Mouse (Mus musculus): Measurements from ENCODE around the gene Fut7. TPM values are rescaled to one million over a fixed set of nuclear protein-coding genes. Genes with fewer than 3 reads are reported as not detected.

The Fut7 gene
- polyA plus RNA-seq, 1 experiment = not detected

GRCm38 (mm10) chr2:25467606-25468303, 44.7 kb downstream of the Fut7 start:
- Histone ChIP-seq H3K4me1 (ENCODE audit: control insufficient read depth, insufficient read depth, low read length) (no peaks in the 10 kb centered on the region), H3K4me3 (ENCODE audit: insufficient read depth, low read length) (no peak overlapping the region), H3K27ac (ENCODE audit: insufficient read depth, low read length) (no peak overlapping the region)
- no peak for TF ChIP-seq CTCF (IDR thresholded peaks at IDR 0.05; ENCODE audit: borderline replicate concordance, insufficient read depth, low read length)
- no peak for TF ChIP-seq POLR2A (IDR thresholded peaks at IDR 0.05; ENCODE audit: low read depth, low read length)

- no peak for TF ChIP-seq POLR2A (IDR thresholded peaks at IDR 0.05; ENCODE audit: low read depth, low read length)
- TF ChIP-seq CTCF (IDR thresholded peaks at IDR 0.05; ENCODE audit: borderline replicate concordance, insufficient read depth, low read length) = no peak
Observed at GRCm38 (mm10) chr2:25468962-25469915, 46.2 kb downstream of the Fut7 start.

GRCm38 (mm10) chr2:25469969-25470368, 46.9 kb downstream of the Fut7 start, which contains the start of gene Ptgds:
Gene Ptgds, minus strand, starts transcription at chr2:25470046.
- Histone ChIP-seq H3K27ac (ENCODE audit: insufficient read depth, low read length) (no peak within 1 kb of the TSS), H3K4me1 (ENCODE audit: control insufficient read depth, insufficient read depth, low read length) (no peaks in the 10 kb centered on the region), H3K4me3 (ENCODE audit: insufficient read depth, low read length) (no peak within 1 kb of the TSS)
- TF ChIP-seq POLR2A (IDR thresholded peaks at IDR 0.05; ENCODE audit: low read depth, low read length) (no peak), CTCF (IDR thresholded peaks at IDR 0.05; ENCODE audit: borderline replicate concordance, insufficient read depth, low read length) (no peak)

More at GRCm38 (mm10) chr2:25468962-25469915, 46.2 kb downstream of the Fut7 start:
- H3K4me3 ChIP-seq (ENCODE audit: insufficient read depth, low read length) = no peak overlapping the region
- H3K27ac ChIP-seq (ENCODE audit: insufficient read depth, low read length) = no peak overlapping the region
- H3K4me1 ChIP-seq (ENCODE audit: control insufficient read depth, insufficient read depth, low read length) = no peaks in the 10 kb centered on the region

- H3K27ac ChIP-seq (ENCODE audit: insufficient read depth, low read length) = no peak overlapping the region
- H3K4me3 ChIP-seq (ENCODE audit: insufficient read depth, low read length) = no peak overlapping the region
- no peaks in the 10 kb centered on the region for H3K4me1 ChIP-seq (ENCODE audit: control insufficient read depth, insufficient read depth, low read length)
- TF ChIP-seq POLR2A (IDR thresholded peaks at IDR 0.05; ENCODE audit: low read depth, low read length) (no peak), CTCF (IDR thresholded peaks at IDR 0.05; ENCODE audit: borderline replicate concordance, insufficient read depth, low read length) (no peak)
Observed at GRCm38 (mm10) chr2:25472550-25472949, 49.5 kb downstream of the Fut7 start.

Other genes with a start within 250 kb of the Fut7 start
- gene Nrarp, start 242.5 kb upstream of the Fut7 start, polyA plus RNA-seq (2011; ENCODE audit: insufficient read length, low read depth, missing spikeins) = 1.7 and 3.2 TPM in 2 replicates
- gene Tor4a, start 226.4 kb upstream of the Fut7 start, polyA plus RNA-seq (2011; ENCODE audit: insufficient read length, low read depth, missing spikeins) = 17.5 and 21.8 TPM in 2 replicates
- 38.8 and 42.3 TPM in 2 replicates for gene Nelfb, start 211.8 kb upstream of the Fut7 start, polyA plus RNA-seq (2011; ENCODE audit: insufficient read length, low read depth, missing spikeins)
- not detected in 2 replicates for gene Stpg3, start 208.6 kb upstream of the Fut7 start, polyA plus RNA-seq (2011; ENCODE audit: insufficient read length, low read depth, missing spikeins)
- not detected in 2 replicates for gene Fam166a, start 204.5 kb upstream of the Fut7 start, polyA plus RNA-seq (2011; ENCODE audit: insufficient read length, low read depth, missing spikeins)
- 209 and 237 TPM in 2 replicates for gene Tubb4b, start 198.6 kb upstream of the Fut7 start, polyA plus RNA-seq (2011; ENCODE audit: insufficient read length, low read depth, missing spikeins)
- gene Slc34a3, start 188.9 kb upstream of the Fut7 start, polyA plus RNA-seq (2011; ENCODE audit: insufficient read length, low read depth, missing spikeins) = not detected in 2 replicates
- gene Rnf224, start 186.5 kb upstream of the Fut7 start, polyA plus RNA-seq (2011; ENCODE audit: insufficient read length, low read depth, missing spikeins) = not detected in 2 replicates
- 0.42 TPM in 1 of 2 replicates, not detected in the other for gene Rnf208, start 181.0 kb upstream of the Fut7 start, polyA plus RNA-seq (2011; ENCODE audit: insufficient read length, low read depth, missing spikeins)
- not detected in 2 replicates for gene Cysrt1, start 180.8 kb upstream of the Fut7 start, polyA plus RNA-seq (2011; ENCODE audit: insufficient read length, low read depth, missing spikeins)
- 2.3 TPM in 1 of 2 replicates, not detected in the other for gene AL732309.1, start 176.4 kb upstream of the Fut7 start, polyA plus RNA-seq (2011; ENCODE audit: insufficient read length, low read depth, missing spikeins)
- 11.6 and 15.3 TPM in 2 replicates for gene Tmem203, start 167.8 kb upstream of the Fut7 start, polyA plus RNA-seq (2011; ENCODE audit: insufficient read length, low read depth, missing spikeins)
- gene Tprn, start 160.6 kb upstream of the Fut7 start, polyA plus RNA-seq (2011; ENCODE audit: insufficient read length, low read depth, missing spikeins) = 7.1 and 9.5 TPM in 2 replicates
- 46.2 and 49.4 TPM in 2 replicates for gene Ssna1, start 150.8 kb upstream of the Fut7 start, polyA plus RNA-seq (2011; ENCODE audit: insufficient read length, low read depth, missing spikeins)
- 93.8 and 95.3 TPM in 2 replicates for gene Anapc2, start 150.8 kb upstream of the Fut7 start, polyA plus RNA-seq (2011; ENCODE audit: insufficient read length, low read depth, missing spikeins)
- not detected in 2 replicates for gene Tmem210, start 135.1 kb upstream of the Fut7 start, polyA plus RNA-seq (2011; ENCODE audit: insufficient read length, low read depth, missing spikeins)
- not detected in 2 replicates for gene Lrrc26, start 133.4 kb upstream of the Fut7 start, polyA plus RNA-seq (2011; ENCODE audit: insufficient read length, low read depth, missing spikeins)
- 1.6 and 1.7 TPM in 2 replicates for gene Grin1, start 104.1 kb upstream of the Fut7 start, polyA plus RNA-seq (2011; ENCODE audit: insufficient read length, low read depth, missing spikeins)
- 41.1 and 70.7 TPM in 2 replicates for gene Man1b1, start 90.9 kb upstream of the Fut7 start, polyA plus RNA-seq (2011; ENCODE audit: insufficient read length, low read depth, missing spikeins)
- 29.9 and 32.9 TPM in 2 replicates for gene Dpp7, start 66.9 kb upstream of the Fut7 start, polyA plus RNA-seq (2011; ENCODE audit: insufficient read length, low read depth, missing spikeins)
- 40.0 and 42.2 TPM in 2 replicates for gene Uap1l1, start 57.6 kb upstream of the Fut7 start, polyA plus RNA-seq (2011; ENCODE audit: insufficient read length, low read depth, missing spikeins)
- 3.3 and 5.2 TPM in 2 replicates for gene Sapcd2, start 50.9 kb upstream of the Fut7 start, polyA plus RNA-seq (2011; ENCODE audit: insufficient read length, low read depth, missing spikeins)
- 0.33 and 2.2 TPM in 2 replicates for gene Entpd2, start 27.4 kb upstream of the Fut7 start, polyA plus RNA-seq (2011; ENCODE audit: insufficient read length, low read depth, missing spikeins)
- gene Npdc1, start 23.9 kb upstream of the Fut7 start, polyA plus RNA-seq (2011; ENCODE audit: insufficient read length, low read depth, missing spikeins) = 86.0 and 107 TPM in 2 replicates
- 7.8 and 12.1 TPM in 2 replicates for gene Abca2, start 5.4 kb downstream of the Fut7 start, polyA plus RNA-seq (2011; ENCODE audit: insufficient read length, low read depth, missing spikeins)
- gene Clic3, start 33.6 kb downstream of the Fut7 start, polyA plus RNA-seq (2011; ENCODE audit: insufficient read length, low read depth, missing spikeins) = not detected in 2 replicates
- gene Paxx, start 37.8 kb downstream of the Fut7 start, polyA plus RNA-seq (2011; ENCODE audit: insufficient read length, low read depth, missing spikeins) = 12.9 and 13.6 TPM in 2 replicates
- not detected in 2 replicates for gene Ptgds, start 46.8 kb downstream of the Fut7 start, polyA plus RNA-seq (2011; ENCODE audit: insufficient read length, low read depth, missing spikeins)
- gene Lcn12, start 70.6 kb downstream of the Fut7 start, polyA plus RNA-seq (2011; ENCODE audit: insufficient read length, low read depth, missing spikeins) = not detected in 2 replicates
- 28.0 and 40.7 TPM in 2 replicates for gene Fbxw5, start 77.5 kb downstream of the Fut7 start, polyA plus RNA-seq (2011; ENCODE audit: insufficient read length, low read depth, missing spikeins)
- gene C8g, start 78.5 kb downstream of the Fut7 start, polyA plus RNA-seq (2011; ENCODE audit: insufficient read length, low read depth, missing spikeins) = 0.91 and 1.2 TPM in 2 replicates
- gene Traf2, start 123.7 kb downstream of the Fut7 start, polyA plus RNA-seq (2011; ENCODE audit: insufficient read length, low read depth, missing spikeins) = 11.5 and 13.1 TPM in 2 replicates
- 102 and 122 TPM in 2 replicates for gene Edf1, start 134.6 kb downstream of the Fut7 start, polyA plus RNA-seq (2011; ENCODE audit: insufficient read length, low read depth, missing spikeins)
- gene Mamdc4, start 151.6 kb downstream of the Fut7 start, polyA plus RNA-seq (2011; ENCODE audit: insufficient read length, low read depth, missing spikeins) = 0.45 and 1.0 TPM in 2 replicates
- gene Phpt1, start 152.0 kb downstream of the Fut7 start, polyA plus RNA-seq (2011; ENCODE audit: insufficient read length, low read depth, missing spikeins) = 33.0 and 46.4 TPM in 2 replicates
- gene Ajm1, start 158.5 kb downstream of the Fut7 start, polyA plus RNA-seq (2011; ENCODE audit: insufficient read length, low read depth, missing spikeins) = 0.17 and 0.25 TPM in 2 replicates
- 51.0 and 63.2 TPM in 2 replicates for gene Rabl6, start 185.3 kb downstream of the Fut7 start, polyA plus RNA-seq (2011; ENCODE audit: insufficient read length, low read depth, missing spikeins)
- gene Ccdc183, start 194.4 kb downstream of the Fut7 start, polyA plus RNA-seq (2011; ENCODE audit: insufficient read length, low read depth, missing spikeins) = not detected in 2 replicates
- 17.3 and 18.3 TPM in 2 replicates for gene Tmem141, start 198.7 kb downstream of the Fut7 start, polyA plus RNA-seq (2011; ENCODE audit: insufficient read length, low read depth, missing spikeins)
- gene Fcna, start 204.8 kb downstream of the Fut7 start, polyA plus RNA-seq (2011; ENCODE audit: insufficient read length, low read depth, missing spikeins) = not detected in 2 replicates
- gene Lcn8, start 229.9 kb downstream of the Fut7 start, polyA plus RNA-seq (2011; ENCODE audit: insufficient read length, low read depth, missing spikeins) = not detected in 2 replicates
- not detected in 2 replicates for gene Lcn5, start 234.7 kb downstream of the Fut7 start, polyA plus RNA-seq (2011; ENCODE audit: insufficient read length, low read depth, missing spikeins)